Mouse (Mus musculus) testis, postnatal 14 days (tissue): ENCODE data around the gene St6galnac5.

Source experiments
- DNase-seq: peaks from one replicate; pipeline ENCODE4 v3.0.0; 2021; ENCODE audit warnings: low spot score

Gene St6galnac5

GRCm38 (mm10) chr3:152913150-152913549 is 68.9 kb downstream of the St6galnac5 start:
- no peak for DNase-seq

GRCm38 (mm10) chr3:152912216-152913101 is 69.6 kb downstream of the St6galnac5 start:
- DNase-seq, result no peak

GRCm38 (mm10) chr3:152911578-152911977 is 70.5 kb downstream of the St6galnac5 start:
- DNase-seq, result no peak

- DNase-seq, result no peak
These were observed 74.4 kb downstream of the St6galnac5 start for GRCm38 (mm10) chr3:152907683-152908082.

- DNase-seq, result no peak
These were observed 75.0 kb downstream of the St6galnac5 start for GRCm38 (mm10) chr3:152907087-152907486.

- no peak for DNase-seq
These were observed 76.2 kb downstream of the St6galnac5 start for GRCm38 (mm10) chr3:152905800-152906199.

- no peak for DNase-seq
These were observed 77.0 kb downstream of the St6galnac5 start for GRCm38 (mm10) chr3:152905026-152905425.

GRCm38 (mm10) chr3:152898906-152899305 is 83.1 kb downstream of the St6galnac5 start:
- no peak for DNase-seq

GRCm38 (mm10) chr3:152897196-152897595 is 84.8 kb downstream of the St6galnac5 start:
- DNase-seq, result no peak

- no peak for DNase-seq
These were observed 85.9 kb downstream of the St6galnac5 start for GRCm38 (mm10) chr3:152896111-152896510.

GRCm38 (mm10) chr3:152894935-152895334 is 87.1 kb downstream of the St6galnac5 start:
- no peak for DNase-seq

GRCm38 (mm10) chr3:152888116-152888515 is 93.9 kb downstream of the St6galnac5 start:
- DNase-seq, result no peak

- DNase-seq, result no peak
These were observed 95.3 kb downstream of the St6galnac5 start for GRCm38 (mm10) chr3:152886749-152887148.

GRCm38 (mm10) chr3:152883556-152883955 is 98.5 kb downstream of the St6galnac5 start:
- no peak for DNase-seq

- no peak for DNase-seq
These were observed 100.3 kb downstream of the St6galnac5 start for GRCm38 (mm10) chr3:152881706-152882105.

GRCm38 (mm10) chr3:152880121-152880835 is 101.8 kb downstream of the St6galnac5 start:
- no peak for DNase-seq

- DNase-seq, result no peak
These were observed 106.2 kb downstream of the St6galnac5 start for GRCm38 (mm10) chr3:152875723-152876290.

GRCm38 (mm10) chr3:152874431-152875355 is 107.4 kb downstream of the St6galnac5 start:
- DNase-seq, result no peak

GRCm38 (mm10) chr3:152872596-152872995 is 109.5 kb downstream of the St6galnac5 start:
- no peak for DNase-seq

- DNase-seq, result no peak
These were observed 110.0 kb downstream of the St6galnac5 start for GRCm38 (mm10) chr3:152872054-152872453.

- DNase-seq, result no peak
These were observed 114.2 kb downstream of the St6galnac5 start for GRCm38 (mm10) chr3:152867654-152868525.
